Mouse (Mus musculus): Measurements from ENCODE around the gene Smoc1. TPM values are rescaled to one million over a fixed set of nuclear protein-coding genes. Genes with fewer than 3 reads are reported as not detected.
A peak's percentile ranks its signal among the peaks of the same experiment; 100 is the strongest.

Gene Smoc1
- total RNA-seq, 2 experiments from 2014 or later: 7.4 to 7.8 TPM

GRCm38 (mm10) chr12:81138217-81138616, 111.6 kb downstream of the Smoc1 start:
- no peak for DNase-seq

GRCm38 (mm10) chr12:81139463-81139862, 112.9 kb downstream of the Smoc1 start:
- DNase-seq: no peak

- peak; percentile 44 to 63 for DNase-seq
Measured at GRCm38 (mm10) chr12:81140594-81141328, 114.2 kb downstream of the Smoc1 start.

- DNase-seq: no peak
Measured at GRCm38 (mm10) chr12:81141329-81141711, 114.7 kb downstream of the Smoc1 start.

GRCm38 (mm10) chr12:81142231-81142630, 115.6 kb downstream of the Smoc1 start:
- DNase-seq: no peak

- DNase-seq: no peak
Measured at GRCm38 (mm10) chr12:81144201-81144600, 117.6 kb downstream of the Smoc1 start.

- DNase-seq: no peak
Measured at GRCm38 (mm10) chr12:81146417-81147180, 120.0 kb downstream of the Smoc1 start.

GRCm38 (mm10) chr12:81147956-81148355, 121.3 kb downstream of the Smoc1 start:
- DNase-seq: no peak

GRCm38 (mm10) chr12:81150917-81151316, 124.3 kb downstream of the Smoc1 start:
- DNase-seq: no peak

- no peak for DNase-seq
Measured at GRCm38 (mm10) chr12:81152082-81152481, 125.5 kb downstream of the Smoc1 start.

- DNase-seq: no peak
Measured at GRCm38 (mm10) chr12:81155675-81156074, 129.1 kb downstream of the Smoc1 start.

- DNase-seq: no peak
Measured at GRCm38 (mm10) chr12:81156841-81157240, 130.2 kb downstream of the Smoc1 start.

GRCm38 (mm10) chr12:81159947-81160346, 133.3 kb downstream of the Smoc1 start:
- no peak for DNase-seq

GRCm38 (mm10) chr12:81160425-81160824, 133.8 kb downstream of the Smoc1 start:
- DNase-seq: no peak

GRCm38 (mm10) chr12:81160831-81161230, 134.2 kb downstream of the Smoc1 start:
- DNase-seq: no peak

- no peak for DNase-seq
Measured at GRCm38 (mm10) chr12:81161282-81161681, 134.7 kb downstream of the Smoc1 start.

- DNase-seq: no peak
Measured at GRCm38 (mm10) chr12:81163131-81163530, 136.5 kb downstream of the Smoc1 start.

- DNase-seq: no peak
Measured at GRCm38 (mm10) chr12:81163566-81163965, 137.0 kb downstream of the Smoc1 start.

- DNase-seq: no peak
Measured at GRCm38 (mm10) chr12:81166092-81166491, 139.5 kb downstream of the Smoc1 start.

GRCm38 (mm10) chr12:81166615-81167014, 140.0 kb downstream of the Smoc1 start:
- DNase-seq: no peak

GRCm38 (mm10) chr12:81167142-81167541, 140.5 kb downstream of the Smoc1 start:
- DNase-seq: no peak

GRCm38 (mm10) chr12:81168031-81168430, 141.4 kb downstream of the Smoc1 start:
- no peak for DNase-seq

GRCm38 (mm10) chr12:81168494-81168893, 141.9 kb downstream of the Smoc1 start:
- DNase-seq: no peak

GRCm38 (mm10) chr12:81170076-81170475, 143.5 kb downstream of the Smoc1 start:
- no peak for DNase-seq

Measured in layer of hippocampus, postnatal 36 days (tissue).